Comparison of ENCODE assay signal across 1 mouse cellular context in the genomic region with DNA sequence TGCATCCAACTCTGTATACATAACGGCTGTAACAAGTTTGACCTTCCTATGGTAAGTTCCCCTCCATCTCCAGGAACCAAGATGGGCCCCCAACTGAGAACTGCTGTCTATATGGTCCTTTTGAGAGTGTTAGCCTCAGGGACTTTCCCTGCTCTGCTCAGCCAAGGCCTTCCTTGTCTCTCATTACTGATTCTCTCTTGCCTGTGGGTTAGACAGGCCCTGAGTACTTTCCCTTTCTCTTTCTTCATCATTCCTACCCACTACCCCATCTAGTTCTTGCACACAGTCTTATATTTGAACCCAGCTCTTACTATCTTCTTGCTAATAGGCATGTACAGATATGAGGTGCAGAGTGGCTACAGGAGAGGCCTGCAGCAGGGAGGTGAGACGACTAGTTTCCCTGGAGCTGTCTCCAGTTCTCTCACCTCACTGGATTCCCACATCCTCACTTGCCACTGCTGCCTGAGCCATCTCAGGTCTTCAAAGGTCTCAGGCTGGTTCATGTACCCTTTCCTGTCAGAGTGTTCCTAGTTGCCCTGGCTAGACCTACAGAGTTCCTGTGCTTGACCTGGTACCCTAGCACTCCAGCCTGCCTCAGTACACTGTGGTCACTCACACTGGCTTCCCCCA.
A peak's percentile ranks its signal among the peaks of the same experiment; 100 is the strongest.
TF ChIP-seq lines count a peak whose summit lies in the region.

No protein-coding gene starts in this region.

TF ChIP-seq in CH12.LX, 34 proteins besides CTCF, POLR2A, EP300 and RAD21 (continued from another document):
- TF ChIP-seq POLR2AphosphoS2 (IDR thresholded peaks at IDR 0.05; ENCODE audit: low read depth, low read length) = no peak
- TF ChIP-seq USF2 (conservative IDR thresholded peaks at IDR 0.05; ENCODE audit: low read depth, low read length) = no peak
- TF ChIP-seq TBP (conservative IDR thresholded peaks at IDR 0.05; ENCODE audit: low read depth, low read length) = no peak
- TF ChIP-seq BHLHE40 (IDR thresholded peaks at IDR 0.05; ENCODE audit: low read depth, low read length) = peak; percentile 24; the same call in 1 of the 2 replicates
- peak; percentile 75 for TF ChIP-seq IRF4 (IDR thresholded peaks at IDR 0.05; ENCODE audit: low read depth, low read length)
- no peak for TF ChIP-seq CHD1 (IDR thresholded peaks at IDR 0.05; ENCODE audit: low read depth, low read length)
- TF ChIP-seq TCF12 (IDR thresholded peaks at IDR 0.05; ENCODE audit: low read depth, low read length) = no peak; the same call in 1 of the 2 replicates
- TF ChIP-seq E2F4 (IDR thresholded peaks at IDR 0.05; ENCODE audit: insufficient replicate concordance, low read depth, low read length) = no peak
